Mouse (Mus musculus) spleen, adult 12 weeks (tissue): ENCODE data around the gene Specc1.

Experiments used
- DNase-seq: peaks from one replicate; pipeline ENCODE4 v3.0.0; 2022; ENCODE audit warnings: low spot score

Gene Specc1

GRCm38 (mm10) chr11:62177395-62178113, 221.0 kb downstream of the Specc1 start:
- no peak for DNase-seq

- DNase-seq, result no peak
Measured at GRCm38 (mm10) chr11:62180791-62181190, 224.2 kb downstream of the Specc1 start.

GRCm38 (mm10) chr11:62184900-62185299, 228.3 kb downstream of the Specc1 start:
- no peak for DNase-seq

GRCm38 (mm10) chr11:62187074-62187473, 230.5 kb downstream of the Specc1 start:
- no peak for DNase-seq

GRCm38 (mm10) chr11:62192050-62192449, 235.5 kb downstream of the Specc1 start:
- no peak for DNase-seq

- DNase-seq, result no peak
Measured at GRCm38 (mm10) chr11:62193116-62193515, 236.6 kb downstream of the Specc1 start.

- DNase-seq, result no peak
Measured at GRCm38 (mm10) chr11:62194217-62194616, 237.7 kb downstream of the Specc1 start.

GRCm38 (mm10) chr11:62200901-62201512, 244.4 kb downstream of the Specc1 start:
- DNase-seq, result no peak

GRCm38 (mm10) chr11:62202645-62203044, 246.1 kb downstream of the Specc1 start:
- DNase-seq, result no peak

GRCm38 (mm10) chr11:62209111-62209510, 252.5 kb downstream of the Specc1 start:
- DNase-seq, result no peak

- no peak for DNase-seq
Measured at GRCm38 (mm10) chr11:62209891-62210290, 253.3 kb downstream of the Specc1 start.

GRCm38 (mm10) chr11:62213384-62213989, 256.9 kb downstream of the Specc1 start:
- no peak for DNase-seq

GRCm38 (mm10) chr11:62215107-62215506, 258.5 kb downstream of the Specc1 start:
- DNase-seq, result no peak

GRCm38 (mm10) chr11:62217751-62218150, 261.2 kb downstream of the Specc1 start:
- DNase-seq, result no peak

- DNase-seq, result no peak
Measured at GRCm38 (mm10) chr11:62220756-62221510, 264.4 kb downstream of the Specc1 start.

GRCm38 (mm10) chr11:62223416-62223815, 266.9 kb downstream of the Specc1 start:
- DNase-seq, result no peak

GRCm38 (mm10) chr11:62223962-62224361, 267.4 kb downstream of the Specc1 start:
- DNase-seq, result no peak

- DNase-seq, result no peak
Measured at GRCm38 (mm10) chr11:62224797-62225196, 268.2 kb downstream of the Specc1 start.

- DNase-seq, result no peak
Measured at GRCm38 (mm10) chr11:62240631-62241261, 284.2 kb downstream of the Specc1 start.

GRCm38 (mm10) chr11:62243871-62244270, 287.3 kb downstream of the Specc1 start:
- DNase-seq, result no peak

GRCm38 (mm10) chr11:62244471-62244870, 287.9 kb downstream of the Specc1 start:
- DNase-seq, result no peak

GRCm38 (mm10) chr11:62247759-62248400, 291.3 kb downstream of the Specc1 start:
- DNase-seq, result no peak
